Mouse (Mus musculus): ENCODE measurements at regions not wholly inside any gene's neighbourhood (a gene's known extent, or its start where the extent isn't known, plus 50 kb on each side); places are given as distances from the start of the nearest gene placed in this dataset.

DNA sequence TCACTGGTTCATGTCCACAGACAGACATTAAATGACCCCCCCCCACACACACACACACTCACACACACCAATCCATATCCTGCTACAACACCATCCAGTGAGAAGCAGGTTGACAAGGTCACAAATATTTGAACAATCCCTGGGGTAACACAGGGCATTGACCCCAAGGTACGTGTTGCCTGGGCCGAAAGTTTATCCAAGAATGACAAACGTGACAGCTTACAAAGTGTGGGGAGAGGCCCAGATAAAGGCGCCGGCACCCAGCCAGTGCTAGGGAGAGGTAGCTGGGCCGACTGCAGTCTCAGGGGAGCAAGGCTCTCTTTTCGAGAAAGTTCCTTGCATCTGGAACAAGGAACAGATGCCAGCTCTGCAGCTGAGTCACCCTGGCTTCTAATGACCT is 337.8 kb upstream of the Tbx3 start:
- no peak for DNase-seq (ENCODE audit: low spot score in 2 of 2)

DNA sequence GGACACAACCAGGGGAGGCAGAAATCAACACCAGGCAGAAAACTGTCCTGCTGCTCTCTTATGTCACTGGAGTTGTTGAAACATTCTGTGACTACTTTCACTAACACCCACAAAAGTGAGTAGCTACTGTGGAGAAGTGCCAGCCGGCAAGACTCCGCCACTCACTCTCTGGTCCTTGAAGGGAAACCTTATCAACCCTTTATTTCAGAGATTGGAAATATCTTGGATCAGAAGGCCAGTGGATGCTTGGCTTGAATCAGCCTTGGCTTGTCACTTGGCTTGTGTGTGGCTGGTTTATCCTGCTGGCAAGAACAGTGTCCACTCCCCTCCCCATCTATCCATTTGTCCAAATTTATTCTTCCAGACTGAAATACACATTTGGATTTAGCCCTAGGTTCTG is 335.3 kb upstream of the Tbx3 start:
- DNase-seq (ENCODE audit: low spot score in 2 of 2): no peak

DNA sequence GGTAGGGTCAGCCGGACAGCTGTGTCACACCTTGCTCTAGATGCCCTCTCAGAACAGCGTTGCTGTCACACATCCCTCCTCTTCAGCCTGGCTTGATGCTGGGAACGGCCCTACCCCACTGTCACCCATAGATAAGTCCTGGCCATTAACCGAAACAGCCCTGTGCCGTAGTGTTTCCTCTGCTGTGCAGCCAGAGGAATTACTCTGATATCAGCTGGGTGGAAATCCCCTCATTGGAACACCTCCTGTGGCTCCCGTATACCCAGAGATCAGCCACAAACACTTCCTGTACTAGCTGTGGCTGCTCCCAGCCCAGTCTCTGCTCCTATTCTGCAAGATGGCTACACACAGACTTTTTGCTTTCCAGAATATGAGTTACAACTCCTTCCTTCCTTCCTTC is 334.5 kb upstream of the Tbx3 start:
- no peak for DNase-seq (ENCODE audit: low spot score in 2 of 2)

DNA sequence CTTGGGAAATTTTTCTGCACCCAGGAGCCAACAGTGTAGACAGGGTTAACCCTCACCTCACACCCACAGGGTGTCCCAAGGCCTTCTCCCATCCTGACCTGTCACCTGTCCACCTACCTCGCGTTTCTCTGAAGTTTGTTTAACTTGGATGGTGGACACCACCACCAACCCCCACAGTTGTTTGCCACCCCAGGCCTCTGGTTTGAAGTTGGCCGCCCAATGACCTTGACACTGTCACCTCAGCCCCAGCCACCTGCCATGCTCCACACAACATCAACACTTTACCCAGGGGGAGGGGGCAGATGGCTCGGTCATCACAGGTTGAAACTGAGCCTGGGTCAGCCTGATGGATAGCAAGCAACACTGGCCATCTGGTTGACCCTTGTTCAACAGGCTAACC is 332.7 kb upstream of the Tbx3 start:
- DNase-seq (ENCODE audit: low spot score in 2 of 2): no peak

DNA sequence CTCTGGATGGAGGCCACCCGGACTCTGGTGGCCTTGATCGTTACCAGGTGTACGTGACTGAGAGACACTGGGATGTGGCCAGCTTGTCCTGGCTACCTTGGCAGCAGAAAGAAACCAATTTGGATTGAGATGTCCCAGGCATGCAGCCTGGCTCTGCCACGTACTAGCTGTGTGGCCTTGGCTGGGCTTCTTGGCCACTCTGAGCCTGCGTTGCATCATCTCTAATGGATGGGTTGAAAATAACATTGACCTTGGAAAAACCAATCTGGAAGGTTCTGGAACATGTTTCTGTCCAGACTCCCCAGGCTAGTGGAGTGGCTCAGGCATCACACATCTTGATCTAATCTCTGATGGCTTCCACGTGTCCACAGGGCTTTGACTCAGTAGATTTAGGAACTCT is 331.8 kb upstream of the Tbx3 start:
- DNase-seq (ENCODE audit: low spot score in 2 of 2): no peak

DNA sequence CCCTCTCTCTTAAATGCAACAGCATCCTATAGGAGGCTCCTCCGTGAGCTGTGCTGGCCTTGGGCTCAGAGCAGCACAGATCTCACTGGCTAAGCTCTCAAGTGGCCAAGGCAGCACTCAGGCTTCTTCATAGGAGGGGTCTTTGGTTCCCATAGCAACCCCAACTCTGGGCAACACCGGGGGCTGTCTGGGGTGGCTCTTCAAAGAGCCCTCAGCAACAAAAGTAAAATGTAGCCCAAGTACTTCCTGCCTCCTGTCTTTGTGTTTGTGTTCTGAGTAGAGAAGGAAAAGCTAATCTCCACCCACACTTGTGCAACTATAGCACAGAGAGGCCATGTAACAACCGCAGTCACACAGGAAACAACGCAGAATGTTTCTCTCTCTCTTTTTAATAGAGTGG is 322.2 kb upstream of the Tbx3 start:
- DNase-seq (ENCODE audit: low spot score in 2 of 2): no peak

DNA sequence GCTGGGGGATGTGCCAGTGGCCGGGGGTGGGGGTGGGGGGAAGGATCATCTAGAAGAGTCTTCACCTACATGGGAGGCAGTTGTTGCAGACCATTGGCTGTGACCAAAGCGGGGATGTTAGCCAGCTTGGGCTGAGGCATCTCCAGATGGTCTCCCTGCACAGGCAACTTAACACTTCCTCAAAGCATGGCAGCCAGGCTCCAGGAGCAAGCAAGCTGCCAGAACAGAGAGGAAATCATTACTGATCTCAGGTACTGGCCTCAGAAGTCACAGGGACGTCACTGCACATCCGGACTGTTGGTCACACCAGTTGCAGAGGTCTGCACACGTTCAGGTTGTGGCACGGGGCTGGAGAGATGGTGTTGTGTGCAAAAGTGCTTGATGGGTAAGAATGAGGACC is 321.1 kb upstream of the Tbx3 start:
- DNase-seq (ENCODE audit: low spot score in 2 of 2): no peak

DNA sequence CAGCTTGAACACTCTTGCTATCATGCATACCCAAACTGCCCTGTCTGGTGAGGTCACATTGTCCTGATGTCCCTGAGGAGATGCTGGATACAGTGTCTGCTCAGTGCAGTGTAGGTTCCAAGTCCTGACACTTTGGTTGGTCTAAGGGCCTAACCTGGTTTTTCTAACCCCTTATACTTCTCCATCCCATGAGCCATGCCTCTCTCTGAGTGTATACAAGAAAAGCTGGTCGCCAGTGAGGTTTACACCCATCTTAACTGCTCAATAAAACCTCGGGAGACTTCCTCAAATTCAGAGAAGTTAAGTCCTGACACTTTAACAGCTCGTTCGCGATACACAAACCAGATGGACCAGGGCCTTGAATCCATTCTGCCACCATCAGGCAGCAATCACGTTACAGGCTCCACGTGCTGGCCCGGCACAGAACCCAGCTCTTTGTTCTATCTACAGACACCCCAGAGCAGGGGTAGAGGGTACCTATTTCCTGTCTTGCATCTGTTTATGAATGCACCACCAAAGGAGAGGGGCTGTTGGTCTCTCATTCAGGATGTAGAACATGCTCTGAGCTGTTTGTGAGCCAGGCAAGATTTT is 320.0 kb upstream of the Tbx3 start:
- no peak for DNase-seq (ENCODE audit: low spot score in 2 of 2)

DNA sequence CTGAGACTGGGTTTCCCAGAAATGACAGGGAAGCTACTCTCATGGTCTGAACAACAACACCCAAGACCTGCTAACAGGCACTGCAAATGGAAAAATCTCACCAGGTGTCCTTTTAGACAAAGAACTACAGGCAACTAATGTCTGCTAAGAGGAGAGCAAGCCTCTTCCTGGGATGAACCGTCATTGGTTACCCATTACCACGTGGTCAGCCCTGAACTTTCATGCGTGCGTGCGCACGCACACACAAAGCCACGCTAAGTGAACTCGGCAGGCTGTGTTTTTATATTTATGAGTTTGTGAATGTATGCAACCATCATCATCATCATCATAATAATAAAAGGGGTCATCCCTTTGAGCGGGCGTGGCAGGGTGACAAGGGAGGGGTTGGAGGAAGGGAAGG is 315.0 kb upstream of the Tbx3 start:
- DNase-seq (ENCODE audit: low spot score in 2 of 2): no peak

DNA sequence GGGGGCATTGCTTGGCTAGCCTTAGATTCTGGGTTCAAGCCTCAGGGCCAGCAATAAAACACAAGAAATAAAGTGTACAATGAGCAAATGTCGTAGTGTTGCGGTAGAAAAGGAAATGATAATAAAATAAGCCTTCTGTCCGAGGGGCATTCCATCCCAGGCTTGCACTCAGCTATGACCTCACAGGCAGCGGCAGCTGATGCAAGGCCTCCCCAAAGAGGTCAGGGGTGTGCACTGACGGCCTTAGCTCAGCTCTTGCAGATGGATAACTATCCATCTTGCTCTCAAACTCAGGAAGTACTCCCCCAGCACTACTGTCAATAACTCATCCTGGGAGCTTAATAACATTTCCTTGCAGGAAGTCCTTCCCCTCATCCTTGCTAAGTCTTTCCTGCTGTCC is 314.4 kb upstream of the Tbx3 start:
- no peak for DNase-seq (ENCODE audit: low spot score in 2 of 2)

DNA sequence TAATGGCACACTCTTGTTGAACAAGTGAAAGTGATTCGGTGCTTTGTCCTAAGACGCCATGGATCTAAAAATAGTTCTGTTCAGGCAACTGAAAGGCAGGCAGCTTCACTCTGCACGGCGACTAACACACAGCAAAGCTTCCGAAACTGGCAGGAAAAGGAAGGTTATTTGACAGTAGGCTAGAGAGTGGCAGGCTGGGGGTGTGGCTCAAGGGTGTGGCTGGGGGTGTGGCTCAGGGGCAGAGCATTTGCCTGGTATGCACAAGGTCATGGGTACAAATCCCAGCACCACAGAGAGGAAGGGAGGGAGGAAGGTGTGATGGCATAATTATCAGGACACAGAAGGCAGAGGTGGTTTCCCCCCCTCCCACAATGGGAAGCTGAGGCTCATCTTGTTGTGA is 310.8 kb upstream of the Tbx3 start:
- no peak for DNase-seq (ENCODE audit: low spot score in 2 of 2)

DNA sequence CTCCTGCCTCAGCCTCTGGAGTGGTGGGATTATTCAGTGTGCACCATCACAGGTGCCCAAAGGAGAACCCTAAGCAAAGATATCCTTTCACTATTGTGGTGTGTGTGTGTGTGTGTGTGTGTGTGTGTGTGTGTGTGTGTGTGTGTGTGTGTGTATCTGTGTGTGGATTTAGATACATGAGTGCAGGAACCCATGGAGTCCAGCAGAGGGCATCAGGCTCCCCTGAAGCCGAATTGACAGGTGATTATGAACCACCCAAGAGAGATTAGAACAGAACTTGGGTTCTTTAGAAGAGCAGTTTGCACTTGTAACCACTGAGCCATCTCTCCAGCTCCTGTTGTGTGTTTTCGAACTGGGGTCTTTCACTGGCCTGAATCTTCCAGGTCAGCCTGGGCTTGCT is 310.1 kb upstream of the Tbx3 start:
- DNase-seq (ENCODE audit: low spot score in 2 of 2): no peak

DNA sequence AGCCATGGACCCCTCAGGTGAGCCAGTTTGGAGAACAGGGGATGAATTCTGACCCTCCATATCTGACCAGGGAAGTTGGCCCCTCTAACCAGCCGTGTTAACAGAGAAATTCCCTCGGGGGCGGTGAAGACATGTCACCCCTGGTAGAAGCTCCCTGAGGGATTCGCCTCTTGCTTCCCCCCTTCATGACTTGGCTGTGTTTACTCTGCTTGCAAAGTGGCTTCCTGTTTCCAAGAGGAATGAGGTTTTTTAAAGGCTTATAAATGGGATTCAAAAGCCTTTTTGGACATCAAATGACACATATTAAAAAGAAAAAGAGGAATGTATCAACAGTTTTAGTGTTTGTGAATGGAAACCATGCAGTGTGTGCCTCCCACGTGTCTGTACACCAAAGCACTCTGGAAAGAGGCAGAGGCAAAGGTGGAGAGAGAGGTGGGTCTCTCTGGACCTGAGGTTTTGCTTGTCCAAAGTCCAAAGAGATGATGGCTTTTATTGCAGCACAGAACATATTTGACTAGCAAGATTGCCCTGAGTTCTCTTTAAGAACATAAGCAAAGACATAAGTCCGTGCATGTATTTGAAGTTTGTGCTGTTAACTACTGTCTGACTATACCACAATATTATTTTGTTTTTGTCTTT is 308.9 kb upstream of the Tbx3 start:
- no peak for DNase-seq (ENCODE audit: low spot score in 2 of 2)

DNA sequence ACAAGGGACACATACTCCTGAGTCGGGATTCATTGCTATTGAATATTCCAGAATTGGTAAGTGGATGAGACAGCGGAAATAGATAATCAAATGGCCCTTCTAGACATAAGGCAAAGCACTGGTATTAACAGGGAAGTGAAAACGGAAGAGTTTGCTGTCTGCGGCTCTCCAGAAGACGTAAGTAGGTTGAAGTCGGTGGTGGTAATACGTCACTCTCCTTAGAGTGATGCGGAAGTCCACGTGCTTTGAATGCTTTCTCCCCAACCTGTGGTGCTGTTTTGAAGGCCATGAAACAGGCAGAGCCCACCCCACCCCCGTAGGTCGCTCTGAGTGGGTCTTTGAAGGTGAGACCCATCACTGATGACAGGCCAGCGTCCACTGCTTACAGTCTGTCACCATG is 308.0 kb upstream of the Tbx3 start:
- DNase-seq (ENCODE audit: low spot score in 2 of 2): no peak

DNA sequence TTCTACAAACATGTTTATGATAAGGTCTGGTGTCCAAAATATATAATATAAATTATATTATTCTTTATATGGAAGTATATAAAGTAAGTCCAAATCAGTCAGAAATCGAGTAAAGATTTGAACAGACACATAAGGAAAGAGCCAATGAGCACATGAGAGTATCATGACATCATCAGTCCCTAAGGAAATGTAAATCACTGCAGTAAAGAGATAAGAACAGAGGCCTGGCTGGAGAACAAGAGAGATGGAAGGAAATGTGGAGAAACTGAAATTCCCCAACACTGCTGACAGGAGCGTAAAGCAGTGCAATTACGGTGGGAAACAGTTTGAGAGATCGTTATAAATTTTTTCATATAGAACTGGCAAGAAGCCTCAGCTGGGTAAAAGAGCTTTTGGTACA is 306.2 kb upstream of the Tbx3 start:
- no peak for DNase-seq (ENCODE audit: low spot score in 2 of 2)

DNA sequence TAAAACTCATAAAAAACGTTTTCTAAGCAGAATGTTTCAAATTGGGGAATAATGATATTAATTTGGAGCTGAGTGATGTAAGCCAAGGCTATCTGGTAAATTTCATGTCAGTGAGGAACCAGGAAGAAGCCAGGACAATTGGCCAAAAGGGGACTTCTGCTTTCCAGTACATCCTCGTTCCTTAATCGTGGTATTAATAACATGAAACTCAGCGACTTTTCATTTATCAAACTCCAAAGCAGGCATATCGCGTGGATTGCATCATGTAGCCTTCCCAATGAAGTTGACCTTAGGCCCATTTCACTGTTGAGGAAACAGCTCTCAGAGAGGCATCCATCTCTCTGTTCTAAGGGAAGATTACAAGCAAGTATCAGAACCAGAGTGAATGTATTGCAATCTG is 305.3 kb upstream of the Tbx3 start:
- no peak for DNase-seq (ENCODE audit: low spot score in 2 of 2)

DNA sequence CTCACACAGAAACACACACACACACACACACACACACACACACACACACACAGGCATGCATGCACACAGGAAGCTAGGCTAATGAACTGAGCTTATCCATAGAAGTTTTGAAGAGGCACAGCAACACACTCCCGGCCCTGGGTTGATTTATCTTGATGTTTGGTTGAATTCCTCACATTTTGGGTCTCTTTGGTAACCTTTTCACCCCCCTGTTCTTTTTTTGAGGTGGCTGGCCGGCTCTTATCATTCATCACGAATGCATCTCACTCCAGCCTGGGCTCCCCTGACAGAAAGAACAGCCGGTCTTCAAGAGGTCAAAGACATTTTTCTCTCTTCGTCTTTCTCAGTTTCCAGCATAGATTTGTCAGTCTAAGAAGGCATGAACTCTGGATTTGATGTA is 304.2 kb upstream of the Tbx3 start:
- DNase-seq (ENCODE audit: low spot score in 2 of 2): no peak

DNA sequence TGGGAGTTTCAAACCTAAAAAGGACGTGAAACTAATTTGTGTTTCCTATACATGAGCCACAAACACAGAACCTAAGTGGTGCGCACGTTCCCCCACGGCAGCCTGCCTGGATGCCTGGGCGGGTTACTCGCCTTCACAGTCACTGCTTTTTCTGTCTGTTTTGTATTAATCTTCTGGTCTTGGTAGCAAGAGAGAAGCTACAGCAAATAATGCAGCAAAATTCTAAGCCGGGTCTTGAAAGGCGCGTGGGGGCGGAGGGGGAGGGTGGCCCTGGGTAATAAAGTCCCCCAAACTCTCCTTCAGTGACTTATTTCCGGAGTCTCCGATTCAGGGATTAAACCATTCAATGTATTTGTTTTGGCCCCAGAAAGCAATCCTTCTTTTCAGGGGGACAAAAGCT is 300.0 kb upstream of the Tbx3 start:
- DNase-seq (ENCODE audit: low spot score in 2 of 2): no peak

DNA sequence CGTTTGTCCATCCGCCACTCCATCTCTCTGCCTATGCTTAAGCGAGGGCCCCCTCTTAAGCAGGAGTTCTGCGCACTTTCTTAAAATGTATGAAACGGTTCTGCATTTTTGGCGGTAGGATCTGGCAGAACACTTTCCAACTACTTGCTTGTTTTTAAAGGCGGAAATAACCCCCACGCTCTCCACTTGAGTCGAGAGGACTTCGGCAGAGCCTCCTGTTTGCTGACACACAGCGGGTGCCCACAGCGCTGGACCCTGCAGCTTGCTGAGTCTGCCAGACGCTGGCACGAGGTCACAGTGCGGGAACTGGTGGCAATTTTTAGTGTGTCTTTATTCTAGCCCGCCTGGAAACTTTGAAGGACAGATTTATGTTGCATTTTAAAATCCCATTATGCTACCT is 299.5 kb upstream of the Tbx3 start:
- no peak for DNase-seq (ENCODE audit: low spot score in 2 of 2)

DNA sequence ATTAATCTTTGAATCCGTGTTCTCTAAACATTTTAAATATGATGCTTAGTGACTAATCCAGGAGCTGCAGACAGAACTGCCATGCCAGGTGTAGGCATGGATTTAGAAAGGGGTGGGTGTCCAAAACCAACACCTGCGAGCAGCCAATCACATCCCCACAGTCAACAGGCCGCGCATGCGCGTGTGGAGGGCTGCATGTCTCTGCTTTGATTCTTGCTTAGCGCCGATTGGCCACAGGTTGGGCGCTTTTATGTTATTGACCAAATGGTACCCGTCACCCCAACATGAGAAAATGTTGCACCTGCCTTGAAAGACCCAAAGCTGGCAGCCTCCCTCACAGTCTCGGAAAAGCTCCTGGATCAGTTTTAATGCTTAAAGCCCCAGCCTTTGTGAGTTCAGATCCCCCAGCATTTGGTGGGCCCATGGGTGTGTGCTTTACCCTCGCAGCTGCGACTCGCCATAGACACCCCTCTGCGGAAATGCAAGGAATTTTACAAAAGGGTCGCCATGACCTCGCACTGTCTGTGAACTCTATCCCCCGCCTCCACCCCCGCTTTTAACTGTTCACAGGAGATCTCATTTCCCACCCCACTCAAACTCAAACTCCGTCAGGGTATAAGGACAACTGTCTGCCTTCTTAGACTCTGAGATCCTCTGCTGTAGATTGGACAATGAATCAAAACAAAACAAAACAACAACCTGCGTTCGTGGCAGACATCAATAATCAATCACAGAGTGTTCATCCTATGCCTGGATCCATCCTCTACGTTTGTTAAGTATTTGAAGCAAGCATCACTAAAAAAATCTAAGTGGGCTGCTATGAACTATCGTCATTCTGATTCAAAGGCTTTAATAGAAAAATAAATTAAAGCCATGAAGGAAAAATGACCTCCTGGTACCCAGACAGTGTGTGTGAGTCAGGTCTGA is 296.4 kb upstream of the Tbx3 start:
- DNase-seq (ENCODE audit: low spot score in 2 of 2): no peak

DNA sequence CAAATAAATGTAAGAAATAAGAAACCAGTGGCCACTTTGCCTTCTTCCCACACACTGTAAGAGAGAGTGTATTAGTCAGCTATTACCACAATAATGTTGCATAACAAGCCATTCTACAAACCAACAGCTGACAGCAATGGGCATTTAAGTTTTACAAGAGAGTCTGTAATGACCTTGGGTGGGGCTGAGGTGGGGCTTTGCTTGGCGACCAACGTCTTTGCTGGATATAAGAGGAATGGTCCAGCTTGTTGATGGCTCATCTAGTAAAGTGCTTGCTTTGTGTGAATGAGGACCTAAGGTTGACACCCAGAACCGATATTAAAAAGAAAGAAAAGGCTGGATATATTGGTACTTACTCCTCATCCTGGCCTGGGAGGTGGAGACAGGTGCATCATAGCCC is 295.6 kb upstream of the Tbx3 start:
- DNase-seq (ENCODE audit: low spot score in 2 of 2): no peak

DNA sequence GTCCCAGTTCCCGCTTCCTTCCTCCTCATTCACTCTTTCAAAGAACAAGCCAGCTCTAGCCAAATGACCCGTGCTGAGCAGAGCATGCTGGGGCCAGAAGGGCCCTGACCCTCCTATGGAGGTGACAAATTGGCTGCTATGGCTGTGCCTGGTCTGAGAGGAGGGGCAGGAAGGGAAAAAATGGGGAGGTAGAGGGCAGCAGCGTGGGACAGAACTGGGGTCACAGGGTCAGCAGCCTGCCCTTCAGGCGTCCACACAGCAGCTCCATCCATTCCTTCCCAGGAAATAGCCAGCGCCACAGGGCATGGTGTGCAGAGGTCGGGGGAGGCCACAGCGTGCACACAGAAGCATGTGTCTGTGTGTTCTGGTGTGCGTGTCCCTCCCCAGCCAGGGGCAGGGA is 292.2 kb upstream of the Tbx3 start:
- no peak for DNase-seq (ENCODE audit: low spot score in 2 of 2)

Measured in layer of hippocampus, postnatal 14 days (tissue).